Mouse (Mus musculus) kidney, adult 2 months (tissue): ENCODE results near the gene Zfp384. TPM values are rescaled to one million over a fixed set of nuclear protein-coding genes. Genes with fewer than 3 reads are reported as not detected.

ENCODE experiments used
- DNase-seq: peaks from one replicate; pipeline ENCODE4 v3.0.0; 2021
- H3K27ac ChIP-seq: fragments of 200-500 bp; 2 replicates; pipeline ENCODE4 v1.5.1; 2012; ENCODE audit warnings: low read depth, low read length, control low read depth, inconsistent platforms; ENCODE audit not compliant: insufficient read depth
- H3K27me3 ChIP-seq: fragments of 200-500 bp; replicated peaks from 2 replicates; pipeline ENCODE4 v1.6.1; 2012; ENCODE audit warnings: mild to moderate bottlenecking, moderate library complexity, low read length, inconsistent platforms; ENCODE audit not compliant: control insufficient read depth, insufficient read depth
- H3K36me3 ChIP-seq: fragments of 200-500 bp; 2 replicates; pipeline ENCODE4 v1.6.1; 2012; ENCODE audit warnings: mild to moderate bottlenecking, moderate library complexity, low read length, inconsistent platforms; ENCODE audit not compliant: control insufficient read depth, insufficient read depth
- H3K4me1 ChIP-seq: fragments of 200-500 bp; 2 replicates; pipeline ENCODE4 v1.6.1; 2011; ENCODE audit warnings: low read length; ENCODE audit not compliant: control insufficient read depth, insufficient read depth
- H3K4me3 ChIP-seq: fragments of 200-500 bp; 2 replicates; pipeline ENCODE4 v1.5.1; 2011; ENCODE audit warnings: mild to moderate bottlenecking, low read depth, low read length, control low read depth; ENCODE audit not compliant: insufficient read depth
- CTCF ChIP-seq: fragments of 200-500 bp; conservative IDR thresholded peaks from 2 replicates; pipeline ENCODE4 v1.5.1; 2011; ENCODE audit warnings: low read depth, mild to moderate bottlenecking, control low read depth, low read length, moderate library complexity, mixed read lengths; ENCODE audit not compliant: insufficient read depth, insufficient read length
- POLR2A ChIP-seq: fragments of 200-500 bp; IDR thresholded peaks from one replicate; pipeline ENCODE4 v1.6.1; 2011; ENCODE audit warnings: low read depth, low read length, control low read depth
- WGBS: fragments of 180-500 bp; shearing (Covaris S2); methylation state at CpG from one replicate; pipeline ENCODE4 v1.1.7; 2018; 5-methylcytosine and 5-hydroxymethylcytosine counted together
- polyA plus RNA-seq: library from polyadenylated mRNA; depleted of rRNA; stranded (reverse); fragments of >200 nt; gene quantifications from 2 replicates; pipeline ENCODE4 v1.2.3, GENCODE M21; 2012

The Zfp384 gene
- polyA plus RNA-seq, 1 experiment, result 37.8 TPM

GRCm38 (mm10) chr6:124967766-124968165 lies 41.2 kb upstream of the Zfp384 start:
- Histone ChIP-seq H3K4me1 (0 out of 2 replicates have a peak, but pooled peaks cover 5% of the 10 kb centered on the region), H3K36me3 (no peaks in the 10 kb centered on the region), H3K4me3 (no peak overlapping the region), H3K27ac (no peak overlapping the region), H3K27me3 (no peaks in the 10 kb centered on the region)
- WGBS, result 77% methylated on average over 4 of the region's 4 CpGs
- TF ChIP-seq POLR2A (no peak), CTCF (peak; percentile 54)
- DNase-seq, result peak; percentile 58

DNA sequence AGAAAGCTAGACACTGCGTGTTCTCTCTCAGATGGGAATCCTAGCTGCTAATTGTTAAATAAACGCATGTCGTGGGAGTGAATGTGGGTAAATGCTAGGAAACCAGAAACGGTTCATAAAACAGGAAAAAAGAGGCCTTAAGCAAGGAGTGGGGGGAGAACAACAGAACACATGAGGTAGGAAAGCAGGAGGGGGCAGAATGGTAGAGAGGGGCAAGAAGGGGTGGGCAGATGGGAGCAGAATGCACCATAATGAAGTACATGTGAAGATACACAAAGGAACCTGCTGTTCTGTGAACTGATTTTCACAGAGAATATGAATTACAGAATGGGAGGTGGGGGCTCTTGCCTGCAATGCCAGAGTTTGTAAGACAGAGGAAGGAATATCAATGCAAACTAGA lies 16.7 kb upstream of the Zfp384 start:
- Histone ChIP-seq H3K36me3 (no peaks in the 10 kb centered on the region), H3K4me3 (no peak overlapping the region), H3K27ac (no peak overlapping the region), H3K27me3 (0 out of 2 replicates have a peak, but pooled peaks cover 1% of the 10 kb centered on the region), H3K4me1 (no peaks in the 10 kb centered on the region)
- 49% methylated on average over 4 of the region's 4 CpGs for WGBS
- DNase-seq, result no peak
- no peak for TF ChIP-seq POLR2A
- TF ChIP-seq CTCF, result no peak

- H3K4me1 ChIP-seq, result no peaks in the 10 kb centered on the region
- peak; percentile 28 for DNase-seq
- H3K27ac ChIP-seq, result no peak overlapping the region
- H3K27me3 ChIP-seq, result 0 out of 2 replicates have a peak, but pooled peaks cover 1% of the 10 kb centered on the region
- no peaks in the 10 kb centered on the region for H3K36me3 ChIP-seq
- no peak overlapping the region for H3K4me3 ChIP-seq
- 59% methylated on average over 9 of the region's 9 CpGs for WGBS
- TF ChIP-seq POLR2A (no peak), CTCF (no peak)
Measured at GRCm38 (mm10) chr6:124993365-124993764, 15.6 kb upstream of the Zfp384 start.

DNA sequence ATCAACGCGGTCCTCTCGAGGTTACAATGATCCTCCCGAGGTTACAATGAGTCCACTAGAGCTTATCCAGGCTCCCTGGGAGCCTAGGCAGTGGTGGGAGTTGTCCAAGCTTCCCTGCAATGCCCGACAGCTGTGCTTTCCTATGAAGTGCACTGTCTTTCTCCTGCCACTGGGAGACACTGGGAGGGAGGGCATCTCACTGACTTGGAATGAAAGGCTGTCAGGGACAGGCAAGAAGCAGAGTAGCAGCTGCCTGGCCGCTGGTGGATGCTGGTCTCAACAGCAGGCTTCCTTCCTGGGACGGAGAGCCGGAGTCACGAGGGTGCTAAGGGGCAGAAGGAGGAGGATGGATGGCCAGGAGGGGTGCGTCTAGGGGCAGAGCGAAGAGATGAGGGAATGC lies 15.1 kb upstream of the Zfp384 start:
- no peak for TF ChIP-seq CTCF
- no peak for TF ChIP-seq POLR2A
- Histone ChIP-seq H3K4me3 (no peak overlapping the region), H3K27ac (no peak overlapping the region), H3K36me3 (no peaks in the 10 kb centered on the region), H3K4me1 (no peaks in the 10 kb centered on the region), H3K27me3 (0 out of 2 replicates have a peak, but pooled peaks cover 1% of the 10 kb centered on the region)
- DNase-seq, result no peak
- 19% methylated on average over 11 of the region's 11 CpGs for WGBS

DNA sequence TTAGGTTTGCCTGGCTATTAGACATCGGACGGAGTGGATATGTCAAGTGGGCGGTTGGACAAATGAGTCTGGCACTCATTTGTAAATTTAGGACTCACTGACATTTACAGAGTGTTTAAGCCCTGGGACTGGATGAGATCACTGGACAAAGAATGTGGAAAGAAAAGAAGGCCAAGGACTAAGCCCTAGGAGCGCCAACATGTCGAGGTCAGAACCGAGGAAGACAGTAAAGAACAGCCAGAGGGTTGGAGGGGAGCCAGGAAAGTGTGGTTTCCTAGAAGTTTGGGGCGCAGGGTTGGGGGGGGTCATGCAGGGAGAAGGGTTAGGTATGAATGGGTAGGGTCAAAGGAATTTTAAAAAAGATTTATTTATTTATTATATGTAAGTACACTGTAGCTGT lies 13.7 kb upstream of the Zfp384 start:
- 83% methylated on average over 7 of the region's 7 CpGs for WGBS
- no peak overlapping the region for H3K27ac ChIP-seq

GRCm38 (mm10) chr6:124995831-124996403 lies 13.0 kb upstream of the Zfp384 start:
- Histone ChIP-seq H3K27me3 (0 out of 2 replicates have a peak, but pooled peaks cover 1% of the 10 kb centered on the region), H3K36me3 (no peaks in the 10 kb centered on the region), H3K4me1 (no peaks in the 10 kb centered on the region), H3K4me3 (no peak overlapping the region), H3K27ac (no peak overlapping the region)
- WGBS, result 55% methylated on average over 8 of the region's 8 CpGs
- no peak for TF ChIP-seq CTCF
- TF ChIP-seq POLR2A, result no peak
- no peak for DNase-seq

More for the DNA sequence above, 13.7 kb upstream of the Zfp384 start:
- Histone ChIP-seq H3K4me3 (no peak overlapping the region), H3K36me3 (no peaks in the 10 kb centered on the region), H3K27me3 (0 out of 2 replicates have a peak, but pooled peaks cover 1% of the 10 kb centered on the region), H3K4me1 (no peaks in the 10 kb centered on the region)
- no peak for DNase-seq
- TF ChIP-seq CTCF (no peak), POLR2A (no peak)

DNA sequence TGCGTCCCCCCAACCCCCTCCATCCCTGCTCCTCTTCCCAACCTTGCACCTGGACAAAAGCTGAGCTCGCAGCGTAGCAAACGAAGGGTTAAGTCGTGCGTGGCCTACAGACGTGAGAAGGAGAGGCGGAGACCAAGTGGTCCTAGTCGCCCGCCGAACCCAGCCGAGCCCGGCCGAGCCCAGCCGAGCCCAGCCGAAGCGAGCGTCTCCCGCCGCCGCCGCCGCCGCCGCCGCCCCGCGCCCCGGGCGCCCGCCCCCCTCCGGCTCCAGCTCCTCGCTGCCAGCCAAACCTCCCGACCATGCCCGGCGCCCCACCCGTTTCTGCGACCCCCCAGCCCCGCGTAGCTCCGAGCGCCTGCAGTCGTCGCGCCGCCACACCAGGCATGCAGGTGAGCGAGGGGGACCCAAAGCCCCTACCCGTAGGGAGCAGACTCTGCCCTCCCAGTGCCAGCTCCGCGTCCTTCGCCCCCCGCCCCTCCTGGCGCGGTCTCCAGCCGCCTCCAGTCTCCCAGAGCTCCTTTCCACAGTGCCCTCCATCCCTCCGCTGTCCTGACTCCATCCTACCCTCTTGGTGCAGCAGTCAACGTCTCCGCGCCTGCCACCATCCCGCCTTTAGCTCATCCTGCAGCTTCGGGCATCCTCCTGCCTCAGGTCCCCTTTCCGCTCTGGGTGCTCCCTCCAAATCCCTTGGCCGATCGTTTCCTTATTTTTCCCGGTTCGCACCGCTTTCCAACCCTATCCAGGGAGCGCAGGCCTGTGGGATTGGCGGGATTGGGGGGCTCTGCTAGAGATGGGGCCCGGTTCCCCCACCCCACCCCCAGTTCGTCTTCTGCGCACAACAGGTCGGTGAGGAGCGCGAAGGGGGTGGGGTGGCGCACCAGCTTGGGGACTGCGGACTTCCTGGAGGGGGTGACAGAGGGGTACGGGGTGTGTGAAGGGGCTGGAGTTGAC lies 12.1 kb upstream of the Zfp384 start, which contains the start of gene Pianp:
Pianp (plus strand) TSS at position 144 of the 951 bp plus-strand sequence.
- peak; percentile 55 for DNase-seq
- Histone ChIP-seq H3K27me3 (0 out of 2 replicates have a peak, but pooled peaks cover 1% of the 10 kb centered on the region), H3K27ac (no peak within 1 kb of the TSS), H3K36me3 (no peaks in the 10 kb centered on the region), H3K4me3 (peak within 1 kb of the TSS; percentile 34), H3K4me1 (no peaks in the 10 kb centered on the region)
- WGBS, result 2% methylated on average over 72 of the region's 78 CpGs
- no peak for TF ChIP-seq CTCF
- TF ChIP-seq POLR2A, result no peak
